Mouse (Mus musculus) liver, embryonic 13.5 days (tissue): ENCODE data around the gene Errfi1. TPM values are rescaled to one million over a fixed set of nuclear protein-coding genes. Genes with fewer than 3 reads are reported as not detected.
"Not testable (repeated sequence)": the region's sequence is repeated elsewhere in the genome, so short reads cannot be mapped to it uniquely, and the experiment has no call there.

Experiments used
- ATAC-seq: fragments of 200-750 bp; cut with Nextera tagmentation; 2 replicates; pipeline ENCODE4 v1.8.0; 2017; ENCODE audit warnings: low read depth, mild to moderate bottlenecking, moderate number of reproducible peaks, moderate library complexity
- DNase-seq: peaks from one replicate; pipeline ENCODE4 v3.0.0; 2022
- H3K27ac ChIP-seq: fragments of 300-500 bp; sonication (generic); 2 replicates; pipeline ENCODE4 v1.5.1; 2015; ENCODE audit warnings: moderate library complexity, mild to moderate bottlenecking, inconsistent platforms
- H3K27me3 ChIP-seq: fragments of 300-500 bp; sonication (generic); 2 replicates; pipeline ENCODE4 v1.6.1; 2015; ENCODE audit warnings: mild to moderate bottlenecking, inconsistent platforms
- H3K36me3 ChIP-seq: fragments of 300-500 bp; sonication (generic); 2 replicates; pipeline ENCODE4 v1.6.1; 2015; ENCODE audit warnings: mild to moderate bottlenecking, inconsistent platforms
- H3K4me1 ChIP-seq: fragments of 300-500 bp; sonication (generic); replicated peaks from 2 replicates; pipeline ENCODE4 v1.6.1; 2015; ENCODE audit warnings: inconsistent platforms
- H3K4me2 ChIP-seq: fragments of 300-500 bp; sonication (generic); 2 replicates; pipeline ENCODE4 v1.6.1; 2015; ENCODE audit warnings: inconsistent platforms, mild to moderate bottlenecking, moderate library complexity
- H3K4me3 ChIP-seq: fragments of 300-500 bp; sonication (generic); replicated peaks from 2 replicates; pipeline ENCODE4 v1.5.1; 2015; ENCODE audit warnings: mild to moderate bottlenecking, inconsistent platforms
- H3K9ac ChIP-seq: fragments of 300-500 bp; sonication (generic); 2 replicates; pipeline ENCODE4 v1.6.1; 2015; ENCODE audit warnings: mild to moderate bottlenecking, inconsistent platforms
- H3K9me3 ChIP-seq: fragments of 300-500 bp; sonication (generic); replicated peaks from 2 replicates; pipeline ENCODE4 v1.6.1; 2016; ENCODE audit warnings: inconsistent platforms
- WGBS: fragments of 180-500 bp; shearing (Covaris S2); methylation state at CpG from one replicate; pipeline ENCODE4 v1.1.7; 2015; ENCODE audit not compliant: insufficient replicate concordance; 5-methylcytosine and 5-hydroxymethylcytosine counted together
- polyA plus RNA-seq: library from polyadenylated mRNA; unstranded; fragments of >200 nt; fragmentation: Nextera tagmentation; extraction: Ambion mirVana; gene quantifications from 2 replicates; pipeline ENCODE4 v1.2.1, GENCODE M21; 2015

Errfi1 gene
- polyA plus RNA-seq, 1 experiment from 2014 or later = 12.8 TPM

DNA sequence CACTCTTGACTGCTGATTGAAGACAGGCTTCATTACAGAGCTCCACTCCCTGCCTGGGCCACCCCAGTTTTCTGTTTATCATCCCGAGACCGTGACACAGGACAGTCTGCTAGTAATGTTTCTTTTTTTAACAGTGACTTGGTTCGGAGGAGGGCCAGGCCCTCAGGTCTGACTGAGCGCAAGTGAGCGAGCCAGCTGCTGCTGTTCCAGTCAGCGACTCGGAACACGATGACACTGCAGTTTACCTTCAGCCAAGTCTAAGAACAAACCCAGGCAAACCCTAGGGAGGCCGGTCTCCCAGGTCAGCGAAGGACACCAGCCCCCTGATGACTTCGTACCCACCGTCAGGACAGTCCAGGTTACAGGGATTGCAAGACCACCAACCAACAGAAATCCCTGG lies 48.3 kb downstream of the Errfi1 start:
- no peak overlapping the region for H3K4me2 ChIP-seq
- no peak overlapping the region for H3K9ac ChIP-seq
- H3K4me1 ChIP-seq = peaks cover 7% of the 10 kb centered on the region
- peaks cover 89% of the 10 kb centered on the region for H3K36me3 ChIP-seq
- no peaks in the 10 kb centered on the region for H3K27me3 ChIP-seq
- no peaks in the 10 kb centered on the region for H3K9me3 ChIP-seq
- H3K27ac ChIP-seq = no peak overlapping the region
- DNase-seq = no peak
- H3K4me3 ChIP-seq = no peak overlapping the region
- WGBS = 79% methylated on average over 12 of the region's 12 CpGs
- ATAC-seq = no peak

GRCm38 (mm10) chr4:150903091-150903742 lies 49.5 kb downstream of the Errfi1 start:
- no peak overlapping the region for H3K27ac ChIP-seq
- no peak overlapping the region for H3K4me2 ChIP-seq
- no peaks in the 10 kb centered on the region for H3K27me3 ChIP-seq
- no peak overlapping the region for H3K9ac ChIP-seq
- DNase-seq = no peak
- H3K4me3 ChIP-seq = no peak overlapping the region
- 89% methylated on average over 14 of the region's 14 CpGs for WGBS
- H3K36me3 ChIP-seq = peaks cover 89% of the 10 kb centered on the region
- no peak for ATAC-seq
- peaks cover 16% of the 10 kb centered on the region for H3K4me1 ChIP-seq
- no peaks in the 10 kb centered on the region for H3K9me3 ChIP-seq

GRCm38 (mm10) chr4:150907099-150907498 lies 53.4 kb downstream of the Errfi1 start:
- H3K9ac ChIP-seq = no peak overlapping the region
- H3K9me3 ChIP-seq = no peaks in the 10 kb centered on the region
- H3K27ac ChIP-seq = no peak overlapping the region
- no peak overlapping the region for H3K4me3 ChIP-seq
- peaks cover 27% of the 10 kb centered on the region for H3K4me1 ChIP-seq
- H3K27me3 ChIP-seq = no peaks in the 10 kb centered on the region
- 84% methylated on average over 8 of the region's 8 CpGs for WGBS
- no peak for ATAC-seq
- H3K4me2 ChIP-seq = no peak overlapping the region
- no peak for DNase-seq
- peaks cover 55% of the 10 kb centered on the region for H3K36me3 ChIP-seq

GRCm38 (mm10) chr4:150908512-150908911 lies 54.8 kb downstream of the Errfi1 start:
- ATAC-seq, H3K27ac ChIP-seq, DNase-seq, H3K9me3 ChIP-seq, H3K27me3 ChIP-seq: not testable (repeated sequence)
- Histone ChIP-seq H3K4me3 (peak overlapping the region; percentile 85), H3K36me3 (peaks cover 41% of the 10 kb centered on the region), H3K9ac (peak overlapping the region; percentile 90; the same call in 1 of the 2 replicates), H3K4me2 (peak overlapping the region; percentile 94), H3K4me1 (peaks cover 37% of the 10 kb centered on the region)
- 63% methylated on average over 5 of the region's 5 CpGs for WGBS

- H3K36me3 ChIP-seq = peaks cover 32% of the 10 kb centered on the region
- peak overlapping the region; percentile 83 for H3K27ac ChIP-seq
- no peaks in the 10 kb centered on the region for H3K9me3 ChIP-seq
- H3K4me2 ChIP-seq = peak overlapping the region; percentile 94
- DNase-seq = peak; percentile 99
- H3K9ac ChIP-seq = peak overlapping the region; percentile 90
- H3K4me1 ChIP-seq = peaks cover 42% of the 10 kb centered on the region
- peak; percentile 85 for ATAC-seq
- H3K4me3 ChIP-seq = peak overlapping the region; percentile 85
- H3K27me3 ChIP-seq = no peaks in the 10 kb centered on the region
- WGBS = under 1% methylated on average over 56 of the region's 56 CpGs
Observed at GRCm38 (mm10) chr4:150909451-150910156, 55.9 kb downstream of the Errfi1 start.

GRCm38 (mm10) chr4:150910164-150910951 lies 56.6 kb downstream of the Errfi1 start:
- WGBS = 78% methylated on average over 19 of the region's 19 CpGs
- Histone ChIP-seq H3K36me3 (peaks cover 26% of the 10 kb centered on the region), H3K27ac (peak overlapping the region; percentile 71), H3K9ac (peak overlapping the region; percentile 90), H3K27me3 (no peaks in the 10 kb centered on the region), H3K4me1 (peaks cover 49% of the 10 kb centered on the region), H3K4me2 (peak overlapping the region; percentile 94), H3K9me3 (no peaks in the 10 kb centered on the region), H3K4me3 (peak overlapping the region; percentile 85)
- no peak for ATAC-seq
- DNase-seq = no peak

DNA sequence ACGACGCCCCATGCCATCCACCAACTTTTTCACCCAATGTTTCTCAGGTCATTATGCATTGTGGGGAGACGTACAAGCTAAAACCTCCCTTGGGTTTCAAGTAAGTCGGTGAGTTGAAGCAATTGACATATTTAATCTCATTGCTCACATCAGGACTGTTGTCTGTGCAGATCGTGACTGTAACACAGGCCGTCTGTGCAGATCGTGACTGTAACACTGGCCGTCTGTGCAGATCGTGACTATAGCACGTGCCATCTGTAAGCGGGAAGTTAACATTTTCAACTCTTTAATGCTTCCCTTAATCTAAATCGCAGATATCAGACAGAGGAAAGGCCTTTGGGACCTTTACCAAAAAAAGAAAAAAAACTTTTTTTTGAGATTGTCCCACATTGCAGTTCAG lies 60.0 kb downstream of the Errfi1 start:
- peak overlapping the region; percentile 75 for H3K4me3 ChIP-seq
- peaks cover 38% of the 10 kb centered on the region for H3K4me1 ChIP-seq
- peak overlapping the region; percentile 83 for H3K4me2 ChIP-seq
- peak overlapping the region; percentile 87 for H3K27ac ChIP-seq
- H3K9ac ChIP-seq = peak overlapping the region; percentile 81
- 11% methylated on average over 12 of the region's 12 CpGs for WGBS
- H3K9me3 ChIP-seq = no peaks in the 10 kb centered on the region
- no peaks in the 10 kb centered on the region for H3K36me3 ChIP-seq
- H3K27me3 ChIP-seq = no peaks in the 10 kb centered on the region
- DNase-seq = peak; percentile 26
- no peak for ATAC-seq

DNA sequence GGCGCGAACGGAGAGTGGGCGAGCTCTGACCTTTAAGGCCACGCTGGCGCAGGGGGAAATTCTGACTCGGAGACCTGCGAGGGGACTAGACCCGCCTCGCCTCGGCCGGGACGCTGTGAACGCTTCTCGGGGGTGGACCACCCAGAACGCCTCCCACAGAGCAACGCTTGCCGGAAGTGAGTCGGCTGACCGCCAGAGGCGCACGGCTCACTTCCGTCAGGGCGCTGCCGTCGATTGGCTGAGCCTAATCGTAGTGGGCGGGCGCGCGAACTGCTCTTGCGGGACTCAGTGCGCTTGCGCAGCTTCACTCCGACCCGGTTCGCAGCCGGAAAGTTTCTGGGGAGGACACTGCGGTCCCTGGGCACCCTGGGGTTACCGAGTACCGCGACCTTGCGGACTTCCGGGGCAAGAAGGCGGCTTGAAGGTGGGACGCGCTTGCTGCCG lies 60.6 kb downstream of the Errfi1 start, which contains the start of the genes Park7 and Tnfrsf9:
Park7 (minus strand) TSS at position 148 of the 444 bp plus-strand sequence.
Tnfrsf9 (plus strand) TSS at position 273 of the 444 bp plus-strand sequence.
- Histone ChIP-seq H3K27me3 (no peaks in the 10 kb centered on the region), H3K9ac (peak within 1 kb of the TSS; percentile 81), H3K27ac (peak within 1 kb of the TSS; percentile 87), H3K36me3 (no peaks in the 10 kb centered on the region), H3K4me1 (peaks cover 34% of the 10 kb centered on the region), H3K9me3 (no peaks in the 10 kb centered on the region), H3K4me2 (peak within 1 kb of the TSS; percentile 83), H3K4me3 (peak within 1 kb of the TSS; percentile 75)
- WGBS = under 1% methylated on average over 48 of the region's 48 CpGs
- DNase-seq (peak; percentile 96), ATAC-seq (peak; percentile 88)

DNA sequence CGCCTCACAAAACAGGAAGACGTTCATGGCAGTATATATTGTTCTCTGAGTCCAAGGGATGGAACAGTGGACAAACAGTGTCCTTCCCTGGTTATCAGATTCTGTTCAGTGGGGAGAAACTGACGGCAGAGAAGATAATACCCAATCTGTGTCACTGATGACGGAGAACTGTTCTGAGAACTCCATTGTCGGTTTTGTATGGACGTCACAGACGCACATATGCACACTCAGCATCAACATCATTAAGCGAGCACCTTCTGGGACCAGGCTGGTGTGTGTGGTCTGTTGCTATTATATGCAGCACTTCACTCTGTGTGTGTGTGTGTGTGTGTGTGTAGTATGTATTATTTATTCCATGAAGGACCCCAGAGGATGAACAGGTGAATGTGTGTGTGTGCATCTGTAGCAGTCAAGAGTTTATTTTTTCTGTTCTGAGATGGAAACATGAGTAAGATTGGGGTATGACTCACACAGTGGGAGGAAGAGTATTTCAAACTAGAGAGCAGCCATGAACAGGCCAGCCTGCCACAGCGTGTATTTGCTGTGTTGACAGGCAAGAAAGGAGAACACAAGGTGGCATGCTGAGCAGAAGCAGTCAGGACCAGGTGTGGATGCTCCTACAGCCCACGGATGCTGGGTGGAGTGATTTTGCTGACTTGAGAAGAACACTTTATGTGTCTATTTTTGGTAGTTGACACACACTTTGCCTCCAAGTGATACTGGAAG lies 61.6 kb downstream of the Errfi1 start:
- DNase-seq = no peak
- Histone ChIP-seq H3K4me2 (peak overlapping the region; percentile 83), H3K36me3 (no peaks in the 10 kb centered on the region), H3K4me1 (peaks cover 28% of the 10 kb centered on the region), H3K27ac (peak overlapping the region; percentile 87), H3K4me3 (peak overlapping the region; percentile 75), H3K9ac (peak overlapping the region; percentile 81), H3K9me3 (no peaks in the 10 kb centered on the region), H3K27me3 (no peaks in the 10 kb centered on the region)
- ATAC-seq = no peak
- 44% methylated on average over 10 of the region's 10 CpGs for WGBS

DNA sequence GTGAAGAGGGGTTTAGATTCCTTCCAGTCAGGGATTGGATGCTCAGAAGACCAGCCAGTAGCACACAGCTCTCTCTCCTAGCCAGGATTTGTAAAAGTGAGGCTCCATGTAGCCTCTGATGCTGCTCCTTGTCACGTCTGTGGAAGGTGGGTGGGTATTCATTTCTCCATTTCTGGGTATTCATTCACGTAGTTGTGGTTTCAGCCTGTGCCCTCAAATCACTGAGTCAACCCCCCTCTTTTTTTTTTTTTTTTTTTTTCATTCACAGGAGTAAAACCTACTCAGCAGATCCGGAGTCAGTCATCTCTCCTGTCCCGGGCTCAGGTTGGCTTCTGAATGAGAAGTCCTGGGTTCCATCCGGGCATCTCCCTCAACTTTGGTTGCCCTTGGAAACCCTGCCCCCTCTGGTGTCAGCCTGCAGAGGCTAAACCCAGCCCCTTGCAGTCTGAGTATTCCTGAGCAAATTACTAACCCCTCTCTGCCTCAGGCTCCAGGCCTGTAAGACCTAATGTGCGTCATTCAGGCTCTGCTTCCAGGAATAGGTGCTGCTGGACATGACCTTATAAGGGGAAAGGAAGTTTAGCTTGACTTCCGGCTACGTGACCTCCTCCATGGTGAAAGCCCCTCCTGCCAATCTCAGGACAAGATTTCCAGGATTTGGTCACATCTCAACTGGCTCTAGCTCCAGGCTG lies 63.8 kb downstream of the Errfi1 start:
- Histone ChIP-seq H3K9me3 (no peaks in the 10 kb centered on the region), H3K36me3 (no peaks in the 10 kb centered on the region), H3K9ac (no peak overlapping the region), H3K4me3 (no peak overlapping the region), H3K27me3 (no peaks in the 10 kb centered on the region), H3K4me1 (peaks cover 25% of the 10 kb centered on the region), H3K4me2 (no peak overlapping the region), H3K27ac (no peak overlapping the region)
- WGBS = 54% methylated on average over 8 of the region's 8 CpGs
- DNase-seq = no peak
- no peak for ATAC-seq
